Mouse (Mus musculus): Measurements from ENCODE around the gene Ttc9b.

GRCm38 (mm10) chr7:27646516-27646915 is 7.2 kb upstream of the Ttc9b start:
- no peak for TF ChIP-seq CTCF (IDR thresholded peaks at IDR 0.05; ENCODE audit: extremely low read depth, insufficient read length, insufficient replicate concordance, low read depth, low read length)
- TF ChIP-seq POLR2A (IDR thresholded peaks at IDR 0.05; ENCODE audit: low read depth, low read length) = no peak

All from small intestine, adult 2 months (tissue).